Mouse (Mus musculus) embryonic fibroblast, embryonic 13.5 days (primary cell): ENCODE measurements around the gene Rngtt.

Source experiments
- CTCF ChIP-seq: IDR thresholded peaks from 2 replicates; pipeline ENCODE4 v1.5.1; 2011; ENCODE audit warnings: mild to moderate bottlenecking, control low read depth, low read length, moderate library complexity, borderline replicate concordance; ENCODE audit not compliant: insufficient read depth
- POLR2A ChIP-seq: IDR thresholded peaks from 2 replicates; pipeline ENCODE4 v1.6.1; 2011; ENCODE audit warnings: low read depth, mild to moderate bottlenecking, control low read depth, low read length, moderate library complexity

DNA sequence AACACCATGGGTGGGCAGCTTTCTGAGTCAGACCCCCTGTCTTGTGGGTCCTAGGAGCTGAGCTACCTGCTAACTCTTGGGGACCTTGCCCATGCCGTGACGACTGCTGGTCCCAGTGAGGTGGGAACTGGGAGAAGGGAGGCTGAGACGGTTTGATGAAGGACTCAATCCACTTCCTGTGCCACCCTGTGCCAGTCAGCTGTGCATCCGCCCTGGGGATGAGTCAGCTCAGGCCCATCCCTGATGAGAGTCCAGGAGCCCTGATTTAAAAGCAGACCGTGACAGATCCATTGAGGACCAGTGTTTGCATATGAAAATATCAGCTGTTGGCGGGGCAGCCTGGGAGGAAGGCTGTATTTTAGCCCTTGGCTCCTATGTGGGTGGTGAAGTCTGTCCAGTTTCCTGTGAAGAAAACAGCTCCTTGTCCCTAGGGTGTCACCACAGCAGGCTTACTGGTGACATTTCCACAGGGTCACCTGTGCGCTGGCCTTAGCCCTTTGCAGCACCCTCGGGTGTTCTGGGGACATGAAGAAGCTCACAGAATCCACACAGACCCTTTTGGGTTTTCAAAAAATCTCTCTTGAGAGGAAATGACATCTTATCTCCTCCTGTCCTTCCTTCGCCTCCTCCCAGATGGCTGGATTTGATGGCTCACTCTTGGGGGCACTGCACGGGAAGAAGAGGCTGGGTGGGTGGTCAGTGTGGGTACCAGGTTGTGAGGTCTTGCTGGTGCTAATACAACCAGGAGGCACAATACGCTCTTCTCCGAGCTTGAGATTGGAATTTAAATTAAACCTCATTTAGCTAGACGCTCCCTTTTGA lies 234.9 kb downstream of the Rngtt start:
- TF ChIP-seq POLR2A (no peak), CTCF (no peak)
